Mouse (Mus musculus) gastrocnemius, adult 18-20 months (tissue): ENCODE measurements around the gene Bbc3. TPM values are rescaled to one million over a fixed set of nuclear protein-coding genes. Genes with fewer than 3 reads are reported as not detected.

ENCODE experiments used
- DNase-seq: peaks from one replicate; pipeline ENCODE4 v3.0.0; 2021; ENCODE audit warnings: low spot score
- total RNA-seq, 2 experiments: library from RNA; stranded (reverse); gene quantifications; 2 replicates each; pipeline ENCODE4 v1.2.3; 2021

The Bbc3 gene
- total RNA-seq, 2 experiments from 2014 or later, result 1.2 to 2.3 TPM

DNA sequence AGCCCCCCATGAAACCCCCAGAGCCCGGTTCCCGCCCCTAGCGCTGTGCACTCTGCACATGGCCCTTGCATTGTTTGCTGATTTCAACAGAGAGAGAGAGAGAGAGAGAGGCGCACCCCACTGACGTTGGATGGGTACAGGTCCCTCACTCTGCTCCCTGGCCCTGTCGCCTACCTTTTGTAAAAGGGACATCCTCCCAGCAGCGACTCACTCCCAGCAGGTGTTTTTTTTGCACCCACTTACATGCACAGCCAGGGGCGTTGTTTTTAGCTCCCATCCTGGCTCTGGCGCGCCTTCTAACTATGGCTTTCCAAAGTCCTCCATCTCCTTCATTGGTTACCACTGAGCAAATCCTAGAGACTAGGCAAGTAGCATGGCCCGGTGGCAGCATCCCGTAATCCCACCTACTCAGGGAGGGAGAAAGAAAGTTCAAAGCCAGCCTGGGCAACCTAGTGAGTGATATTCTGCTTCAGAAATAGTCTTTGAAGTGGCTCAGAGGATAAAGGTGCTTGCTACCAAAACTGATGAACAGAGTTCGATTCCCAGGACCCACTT, 6.1 kb downstream of the Bbc3 start:
- DNase-seq, result no peak

DNA sequence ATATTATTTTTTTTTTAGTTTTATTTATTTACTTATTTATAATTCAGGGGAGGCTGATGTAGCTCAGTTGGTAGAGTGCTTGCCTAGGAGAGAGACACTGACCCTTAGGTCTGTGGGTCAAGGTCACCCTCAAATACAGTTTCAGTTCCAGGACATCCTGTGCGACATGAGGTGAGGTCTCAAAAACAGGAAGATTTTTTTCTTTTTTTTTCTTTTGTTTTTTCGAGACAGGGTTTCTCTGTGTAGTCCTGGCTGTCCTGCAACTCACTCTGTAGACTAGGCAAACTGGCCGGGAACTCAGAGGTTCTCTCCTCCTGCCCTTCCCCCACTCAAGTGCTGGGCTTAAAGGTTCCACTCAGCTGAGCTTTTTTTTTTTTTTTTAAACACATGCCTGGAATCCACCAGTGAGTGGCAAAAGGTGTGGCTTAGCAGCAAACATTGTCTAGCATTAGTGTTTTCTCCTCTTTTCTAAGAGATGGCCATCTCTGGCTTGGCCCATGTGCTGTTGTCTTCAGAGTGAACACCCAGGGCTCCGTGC, 7.1 kb downstream of the Bbc3 start:
- no peak for DNase-seq

- no peak for DNase-seq
Observed at GRCm38 (mm10) chr7:16317094-16317493, 8.9 kb downstream of the Bbc3 start.

GRCm38 (mm10) chr7:16319216-16319615, 11.0 kb downstream of the Bbc3 start:
- DNase-seq, result no peak

DNA sequence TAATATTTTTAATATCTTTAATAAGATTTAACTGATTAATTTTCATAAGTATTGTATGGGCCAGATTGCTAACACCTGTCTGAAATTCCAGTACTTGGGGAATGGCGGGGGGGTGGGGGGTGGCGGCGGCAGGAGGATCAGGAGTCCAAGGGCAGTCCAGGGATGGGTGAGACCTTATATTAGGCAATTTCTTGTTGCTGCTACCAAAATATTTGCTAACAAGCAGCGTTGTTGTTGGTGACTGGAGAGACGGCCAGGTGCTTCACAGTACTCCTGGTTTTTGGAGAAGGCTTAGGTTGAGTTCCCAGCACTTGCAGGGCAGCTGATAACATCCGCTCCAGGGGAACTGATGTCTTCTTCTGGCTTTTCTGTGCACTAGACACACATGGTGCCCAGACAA, 12.3 kb downstream of the Bbc3 start:
- DNase-seq, result no peak

- DNase-seq, result no peak
Observed at GRCm38 (mm10) chr7:16324661-16325060, 16.5 kb downstream of the Bbc3 start.

GRCm38 (mm10) chr7:16325920-16326606, 17.9 kb downstream of the Bbc3 start:
- DNase-seq, result peak; percentile 79

DNA sequence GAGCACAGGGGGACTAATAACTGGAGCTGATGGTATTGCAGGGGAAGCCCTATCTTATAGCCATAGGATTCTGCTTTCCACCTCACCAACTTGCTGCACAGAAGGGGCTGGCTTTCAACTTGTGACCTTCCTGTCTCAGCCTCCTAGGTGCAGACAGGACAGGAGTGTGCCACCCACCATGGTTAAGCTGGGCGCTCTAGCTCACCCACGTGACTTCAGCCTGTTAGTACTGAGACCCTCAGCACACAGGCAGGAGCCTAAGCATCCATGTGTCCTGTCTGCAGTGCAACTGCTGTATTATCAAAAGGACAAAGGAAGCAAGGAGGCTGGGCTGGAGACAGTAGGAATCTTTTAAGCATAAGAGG, 18.4 kb downstream of the Bbc3 start:
- no peak for DNase-seq

- DNase-seq, result no peak
Observed at GRCm38 (mm10) chr7:16329146-16329545, 21.0 kb downstream of the Bbc3 start.

DNA sequence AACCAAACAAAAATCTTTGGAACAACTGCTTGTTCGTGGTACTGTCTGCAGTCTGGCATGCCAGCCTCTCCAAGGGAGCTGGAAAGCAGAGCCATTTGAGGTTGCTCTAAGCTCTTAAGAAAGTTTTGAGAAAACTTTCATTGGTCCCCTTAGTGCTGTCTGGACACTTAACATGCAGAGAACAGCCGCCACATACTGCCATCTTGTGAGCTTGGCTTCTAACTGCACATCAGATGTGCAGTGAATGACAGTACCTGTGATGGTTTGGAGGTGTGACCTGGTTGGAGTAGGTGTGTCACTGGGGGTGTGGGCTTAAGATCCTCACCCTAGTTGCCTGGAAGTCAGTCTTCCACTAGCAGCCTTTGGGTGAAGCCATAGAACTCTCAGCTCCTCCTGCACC, 29.5 kb downstream of the Bbc3 start:
- DNase-seq, result no peak

DNA sequence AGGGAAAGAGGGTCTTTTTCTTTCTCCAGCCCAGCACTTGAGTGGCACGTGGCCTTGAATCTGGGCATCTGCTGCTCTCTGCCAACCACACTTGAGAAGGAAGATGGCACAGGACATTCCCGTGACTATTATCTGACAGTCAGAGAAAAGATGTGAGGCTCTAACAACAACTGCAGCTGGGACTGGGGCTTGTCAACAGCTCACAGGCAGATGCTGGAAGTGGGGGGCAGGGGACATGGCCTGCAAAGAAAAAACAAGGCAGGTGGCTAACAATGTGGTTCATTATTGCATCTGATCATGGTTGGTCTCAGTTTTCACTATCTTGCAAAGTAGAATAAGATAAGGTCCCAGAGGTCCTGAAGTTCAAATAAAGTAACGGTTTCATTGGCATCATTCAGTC, 36.4 kb downstream of the Bbc3 start:
- DNase-seq, result no peak

DNA sequence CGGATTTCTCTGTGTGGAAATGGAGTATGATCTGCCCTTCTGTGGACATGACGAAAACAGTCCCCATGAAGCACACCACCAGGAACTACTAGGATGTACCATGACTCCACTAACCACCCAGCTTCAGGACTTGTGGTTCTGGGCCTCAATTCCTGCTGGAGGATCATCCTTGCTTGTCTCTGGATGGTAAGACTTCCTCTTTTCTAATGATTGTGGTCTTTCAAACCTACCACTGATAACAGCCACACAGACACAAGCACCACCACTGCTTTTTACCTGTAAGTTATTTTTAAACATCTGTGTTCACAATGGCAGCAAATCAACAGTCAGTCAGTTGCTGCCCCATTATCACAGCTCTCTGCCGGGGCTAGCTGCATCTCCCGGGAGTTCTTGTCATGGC, 37.1 kb downstream of the Bbc3 start:
- no peak for DNase-seq

DNA sequence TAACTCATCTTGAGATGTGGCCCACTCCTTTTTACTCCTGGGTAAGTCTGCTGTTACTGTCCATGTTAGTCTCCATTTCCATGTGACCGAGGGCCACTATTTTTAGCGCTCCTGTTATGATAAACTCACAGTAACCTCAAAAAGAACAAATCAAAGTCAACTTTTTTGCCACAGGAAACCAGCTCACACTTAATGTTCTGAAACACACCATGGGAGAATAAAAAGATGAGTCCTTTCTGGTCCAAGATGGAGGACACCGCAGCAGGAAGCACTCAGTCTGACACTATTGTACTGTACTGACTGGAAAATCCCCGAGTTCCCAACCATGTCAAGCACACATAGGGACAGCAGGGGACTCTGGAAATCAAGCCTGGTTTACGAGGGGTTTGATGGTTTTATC, 41.8 kb downstream of the Bbc3 start:
- no peak for DNase-seq

GRCm38 (mm10) chr7:16355854-16356594, 47.8 kb downstream of the Bbc3 start:
- no peak for DNase-seq

DNA sequence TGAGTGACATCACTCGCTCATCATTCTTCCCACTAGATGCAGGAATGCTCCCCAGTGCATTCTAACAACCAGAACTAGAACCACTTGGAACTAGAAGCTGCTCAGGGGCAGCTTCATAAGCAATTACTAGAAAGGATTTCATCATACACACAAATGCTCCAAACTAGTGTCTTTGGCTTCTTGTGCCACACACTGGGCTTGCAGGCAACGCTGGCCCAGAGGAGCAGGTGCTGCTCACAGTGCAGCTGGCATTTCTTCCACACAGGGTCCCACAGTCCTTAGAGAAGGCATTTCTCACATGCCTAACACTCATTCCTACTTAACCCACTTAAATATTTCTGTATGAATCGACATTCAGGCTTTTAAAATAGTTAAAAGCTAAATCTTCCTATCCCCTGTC, 49.4 kb downstream of the Bbc3 start:
- DNase-seq, result no peak

DNA sequence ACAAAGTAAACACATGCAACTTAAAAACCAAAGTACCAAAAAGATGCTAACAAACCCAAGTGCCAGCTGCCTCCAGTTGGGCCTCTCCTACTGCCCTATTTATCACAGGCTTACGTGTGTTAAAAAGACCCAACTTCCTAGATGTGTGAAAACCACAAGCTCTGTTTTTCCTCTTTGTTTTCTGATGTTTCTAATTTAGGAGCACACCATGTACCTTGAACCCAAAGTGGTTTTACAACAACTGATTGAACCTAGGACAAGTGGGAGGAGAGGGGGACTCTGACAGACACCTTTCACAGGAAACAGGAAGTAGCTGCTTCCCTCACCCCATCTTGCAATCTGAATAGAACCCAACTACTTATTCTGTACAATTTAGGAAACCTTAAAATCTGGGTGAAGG, 56.1 kb downstream of the Bbc3 start:
- DNase-seq, result no peak

DNA sequence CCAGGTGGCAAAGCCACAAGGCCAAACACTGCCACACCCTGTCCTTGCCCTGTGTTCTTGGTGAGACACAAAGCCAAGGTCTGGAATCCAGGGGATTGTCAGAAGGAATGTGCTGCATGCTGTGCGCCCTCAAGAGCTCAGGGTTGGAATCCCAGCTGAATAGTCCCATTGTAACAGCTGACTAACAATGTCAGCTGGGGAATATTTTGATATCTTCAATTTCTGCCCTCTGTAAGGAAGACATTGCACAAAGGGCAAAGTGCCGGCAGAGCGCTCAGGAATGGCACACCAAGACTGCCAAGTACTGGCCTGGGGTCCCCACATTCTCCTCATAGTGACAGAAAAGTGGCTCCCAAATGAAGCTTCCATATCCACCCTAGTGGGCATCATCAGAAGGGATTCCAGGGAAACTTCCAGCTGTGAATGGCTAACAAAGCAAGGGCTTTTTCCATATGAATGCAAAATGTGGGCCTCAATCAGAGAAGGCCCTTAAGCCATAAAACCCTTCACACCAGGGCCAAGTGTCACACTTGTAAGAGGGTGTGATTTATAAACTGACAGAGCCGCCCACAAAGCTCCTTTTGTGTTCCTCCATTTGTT, 56.8 kb downstream of the Bbc3 start:
- no peak for DNase-seq

DNA sequence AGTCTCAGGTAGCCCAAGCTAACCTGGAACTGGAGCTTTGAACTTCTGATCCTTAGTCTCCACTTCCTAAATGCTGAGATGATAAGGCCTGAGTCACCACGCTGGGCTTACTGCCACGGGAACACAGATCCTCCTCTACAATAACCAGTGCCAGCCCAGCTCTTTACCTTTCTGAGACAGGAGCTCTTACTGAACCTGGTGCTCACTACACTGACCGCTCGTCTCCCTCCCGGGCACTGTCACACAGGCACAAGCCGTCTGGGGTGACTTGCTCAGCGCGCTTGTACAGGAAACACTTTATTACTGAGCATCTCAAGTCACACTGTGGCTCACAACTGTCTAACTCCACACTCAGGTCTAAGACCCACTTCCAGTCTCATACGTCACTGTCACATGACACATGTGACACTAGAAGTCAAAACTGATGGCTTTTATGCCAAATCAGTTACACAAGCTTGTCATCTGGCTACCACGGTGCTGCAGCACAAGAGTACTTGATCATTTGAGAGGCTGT, 58.0 kb downstream of the Bbc3 start:
- DNase-seq, result no peak

- no peak for DNase-seq
Observed at GRCm38 (mm10) chr7:16366669-16367068, 58.5 kb downstream of the Bbc3 start.
